Mouse (Mus musculus) ES-E14 (cell line): Measurements from ENCODE around the gene Arid1a. TPM values are rescaled to one million over a fixed set of nuclear protein-coding genes. Genes with fewer than 3 reads are reported as not detected.

ENCODE experiments used
- DNase-seq: peaks from one replicate; pipeline ENCODE4 v3.0.0-alpha.2; 2013; ENCODE audit warnings: low read depth, low spot score
- H3K27ac ChIP-seq: 2 replicates; pipeline ENCODE4 v1.5.1; 2012; ENCODE audit warnings: low read depth, mild to moderate bottlenecking, low read length, moderate library complexity, mixed read lengths; ENCODE audit not compliant: poor library complexity, insufficient read depth, severe bottlenecking
- H3K36me3 ChIP-seq: 2 replicates; pipeline ENCODE4 v1.6.1; 2012; ENCODE audit warnings: mild to moderate bottlenecking, low read length, moderate library complexity, mixed read lengths; ENCODE audit not compliant: control insufficient read depth, poor library complexity, insufficient read depth, severe bottlenecking
- H3K4me1 ChIP-seq, 2 experiments: fragments of 150-350 bp in 1 of 2; sonication (generic) in 1 of 2; 2 replicates each; pipeline ENCODE4 v1.6.1; 2012; ENCODE audit warnings: low read length in 2 of 2, mild to moderate bottlenecking in 1 of 2, mixed read lengths in 1 of 2; ENCODE audit not compliant: control insufficient read depth in 2 of 2, insufficient read depth in 2 of 2, poor library complexity in 1 of 2
- H3K4me3 ChIP-seq, 2 experiments: fragments of 150-350 bp in 1 of 2; sonication (generic) in 1 of 2; 2 replicates each; pipeline ENCODE4 v1.5.1; 2012; ENCODE audit warnings: low read length in 2 of 2, low read depth in 1 of 2, mild to moderate bottlenecking in 1 of 2, mixed read lengths in 1 of 2; ENCODE audit not compliant: insufficient read depth in 1 of 2, poor library complexity in 1 of 2, severe bottlenecking in 1 of 2
- H3K9ac ChIP-seq: 2 replicates; pipeline ENCODE4 v1.6.1; 2012; ENCODE audit warnings: low read depth, mild to moderate bottlenecking, low read length, mixed read lengths; ENCODE audit not compliant: poor library complexity, insufficient read depth, severe bottlenecking
- H3K9me3 ChIP-seq: fragments of 150-350 bp; sonication (generic); 2 replicates; pipeline ENCODE4 v1.6.1; 2012; ENCODE audit warnings: low read depth, mild to moderate bottlenecking, low read length; ENCODE audit not compliant: control insufficient read depth, insufficient read depth
- CHD2 ChIP-seq: IDR thresholded peaks from 2 replicates; pipeline ENCODE4 v1.6.1; 2014; ENCODE audit warnings: mild to moderate bottlenecking, low read depth, low read length, inconsistent platforms
- HCFC1 ChIP-seq: IDR thresholded peaks from 2 replicates; pipeline ENCODE4 v1.6.1; 2012; ENCODE audit warnings: low read length, inconsistent platforms, borderline replicate concordance; ENCODE audit not compliant: insufficient read depth
- MAFK ChIP-seq: IDR thresholded peaks from 2 replicates; pipeline ENCODE4 v1.6.1; 2014; ENCODE audit warnings: mild to moderate bottlenecking, low read depth, low read length, inconsistent platforms; ENCODE audit not compliant: insufficient read depth
- ZC3H11A ChIP-seq: IDR thresholded peaks from 2 replicates; pipeline ENCODE4 v1.6.1; 2012; ENCODE audit warnings: low read depth, mild to moderate bottlenecking, inconsistent platforms, low read length, borderline replicate concordance
- ZNF384 ChIP-seq: IDR thresholded peaks from 2 replicates; pipeline ENCODE4 v1.6.1; 2012; ENCODE audit warnings: low read depth, low read length, inconsistent platforms
- in situ Hi-C, 2 experiments: fragments of 600-800 bp; cut with MboI; formaldehyde crosslinking; loops; one replicate each; pipeline ENCODE4 v1.15.1; 2025; ENCODE audit warnings: low sequenced_read_pairs in 2 of 2, inconsistent platforms in 1 of 2; ENCODE audit not compliant: unreplicated experiment in 2 of 2
- total RNA-seq: library from RNA; depleted of rRNA; stranded (reverse); fragments of 300-350 nt; gene quantifications from 2 replicates; pipeline ENCODE4 v1.2.3, GENCODE M21; 2012

Gene Arid1a
- total RNA-seq, 1 experiment = 62.6 TPM

DNA sequence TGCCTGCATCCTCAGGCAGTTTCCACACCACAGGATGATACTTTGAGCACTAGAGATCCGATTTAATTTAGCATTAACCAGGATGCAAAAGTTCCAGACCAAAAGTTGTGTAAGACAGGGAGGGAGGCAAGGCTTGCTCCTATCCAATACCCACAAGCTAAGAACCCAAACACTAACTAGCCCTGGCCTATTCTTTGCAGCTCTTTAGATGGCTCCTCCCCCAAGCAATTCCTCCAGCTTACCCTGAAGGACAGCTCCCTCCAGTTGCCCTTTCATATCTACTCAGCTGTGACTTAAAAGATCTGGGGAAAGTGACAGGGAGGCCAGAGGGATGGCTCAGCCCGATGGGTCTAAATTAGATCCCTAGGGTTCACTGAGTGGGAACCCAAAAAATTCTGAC lies 47.2 kb downstream of the Arid1a start:
- TF ChIP-seq CHD2 = no peak
- no peak for TF ChIP-seq MAFK
- TF ChIP-seq HCFC1 = no peak
- no peak for TF ChIP-seq ZNF384
- TF ChIP-seq ZC3H11A = no peak
- Histone ChIP-seq H3K27ac (no peak overlapping the region), H3K9me3 (no peaks in the 10 kb centered on the region), H3K9ac (no peak overlapping the region), H3K4me1 (peaks cover 11 to 14% of the 10 kb centered on the region in 2 experiments; a peak in 3 of 4 replicates), H3K4me3 (no peak overlapping the region), H3K36me3 (peaks cover 29% of the 10 kb centered on the region)
- DNase-seq = no peak
- in situ Hi-C loops = no loop called here

GRCm38 (mm10) chr4:133707464-133707863 lies 49.1 kb downstream of the Arid1a start:
- no peak overlapping the region for H3K4me3 ChIP-seq
- H3K4me1 ChIP-seq = peaks cover 11 to 14% of the 10 kb centered on the region in 2 experiments; a peak in 3 of 4 replicates
- no peak for DNase-seq
- no peak overlapping the region for H3K9ac ChIP-seq
- in situ Hi-C loops = no loop called here
- no peaks in the 10 kb centered on the region for H3K9me3 ChIP-seq
- TF ChIP-seq MAFK (no peak), CHD2 (no peak), ZNF384 (no peak), HCFC1 (no peak), ZC3H11A (no peak)
- H3K36me3 ChIP-seq = peaks cover 33% of the 10 kb centered on the region
- H3K27ac ChIP-seq = no peak overlapping the region

DNA sequence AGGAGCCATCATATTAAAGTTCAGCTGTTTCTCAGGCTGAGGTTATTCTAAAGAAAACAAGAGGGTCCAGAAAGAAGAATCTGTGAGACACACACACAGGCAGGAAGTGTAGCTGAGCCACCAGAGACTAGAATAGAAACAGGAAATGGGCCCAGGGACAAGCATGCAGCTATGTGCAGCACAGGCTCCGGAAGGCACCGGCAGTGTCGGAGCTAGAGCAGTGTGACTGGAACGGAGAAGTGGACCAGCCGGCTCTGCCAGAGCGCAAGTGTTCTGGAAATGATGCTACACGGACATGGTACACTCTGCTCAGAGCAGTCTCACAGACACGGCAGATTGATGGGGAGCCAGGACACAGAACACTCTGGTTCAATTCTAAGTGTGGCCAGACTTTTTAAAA lies 49.6 kb downstream of the Arid1a start:
- no peak overlapping the region for H3K9ac ChIP-seq
- in situ Hi-C loops = no loop called here
- no peak for TF ChIP-seq HCFC1
- no peak for TF ChIP-seq CHD2
- no peak for TF ChIP-seq MAFK
- H3K36me3 ChIP-seq = peaks cover 34% of the 10 kb centered on the region
- no peaks in the 10 kb centered on the region for H3K9me3 ChIP-seq
- H3K27ac ChIP-seq = no peak overlapping the region; the same call in 1 of the 2 replicates
- H3K4me3 ChIP-seq = no peak overlapping the region
- H3K4me1 ChIP-seq = peaks cover 11 to 14% of the 10 kb centered on the region in 2 experiments; a peak in 3 of 4 replicates
- no peak for DNase-seq

DNA sequence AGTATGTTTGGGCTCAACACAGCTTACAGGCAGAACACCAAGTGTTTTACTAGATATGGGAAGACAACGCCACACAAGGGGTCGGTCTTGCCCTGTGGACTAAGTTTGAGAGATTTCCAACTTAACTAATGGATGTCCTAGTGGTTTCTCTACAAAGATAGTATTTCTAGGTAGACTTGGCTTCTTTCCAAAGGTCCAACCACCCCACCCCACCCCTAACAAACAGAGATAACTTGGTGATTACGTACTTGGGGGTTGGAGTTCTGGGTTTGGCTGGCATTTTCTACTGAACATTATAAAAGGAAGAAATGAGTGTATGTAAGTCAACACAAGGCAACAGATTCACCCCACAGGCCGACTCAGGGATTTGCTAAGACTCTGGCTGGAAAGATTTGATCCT lies 51.5 kb downstream of the Arid1a start:
- H3K4me3 ChIP-seq = no peak overlapping the region
- no peak overlapping the region for H3K27ac ChIP-seq
- in situ Hi-C loops = no loop called here
- H3K4me1 ChIP-seq = peaks cover 11 to 14% of the 10 kb centered on the region in 2 experiments; a peak in 3 of 4 replicates
- no peak overlapping the region for H3K9ac ChIP-seq
- no peaks in the 10 kb centered on the region for H3K9me3 ChIP-seq
- peaks cover 36% of the 10 kb centered on the region for H3K36me3 ChIP-seq
- no peak for DNase-seq
- no peak for TF ChIP-seq HCFC1
- TF ChIP-seq MAFK = no peak
- no peak for TF ChIP-seq ZC3H11A
- TF ChIP-seq CHD2 = no peak
- no peak for TF ChIP-seq ZNF384

- in situ Hi-C loops = no loop called here
- Histone ChIP-seq H3K9ac (no peak overlapping the region), H3K4me3 (no peak overlapping the region), H3K27ac (no peak overlapping the region), H3K9me3 (no peaks in the 10 kb centered on the region), H3K4me1 (peaks cover under 1 to 3% of the 10 kb centered on the region in 2 experiments; a peak in 3 of 4 replicates), H3K36me3 (peaks cover 43% of the 10 kb centered on the region)
- no peak for DNase-seq
- no peak for TF ChIP-seq ZNF384
- TF ChIP-seq MAFK = no peak
- no peak for TF ChIP-seq ZC3H11A
- no peak for TF ChIP-seq CHD2
- TF ChIP-seq HCFC1 = no peak
Measured at GRCm38 (mm10) chr4:133700905-133701368, 55.6 kb downstream of the Arid1a start.
